Mouse (Mus musculus): ENCODE measurements around the gene Set.

Set gene

GRCm38 (mm10) chr2:30087310-30087709 lies 30.1 kb downstream of the Set start:
- DNase-seq (ENCODE audit: low read depth, low spot score): no peak

GRCm38 (mm10) chr2:30091521-30091920 lies 34.3 kb downstream of the Set start:
- DNase-seq (ENCODE audit: low read depth, low spot score): no peak

- peak; percentile 35 for DNase-seq (ENCODE audit: low read depth, low spot score)
Measured at GRCm38 (mm10) chr2:30092280-30092918, 35.2 kb downstream of the Set start.

- DNase-seq (ENCODE audit: low read depth, low spot score): peak; percentile 88
Measured at GRCm38 (mm10) chr2:30093471-30094207, 36.5 kb downstream of the Set start, which contains the start of gene Zdhhc12. TSS of gene Zdhhc12 (minus strand) at chr2:30093648.

- no peak for DNase-seq (ENCODE audit: low read depth, low spot score)
Measured at GRCm38 (mm10) chr2:30094208-30094588, 37.0 kb downstream of the Set start.

- DNase-seq (ENCODE audit: low read depth, low spot score): no peak
Measured at GRCm38 (mm10) chr2:30095882-30096527, 38.8 kb downstream of the Set start.

- no peak for DNase-seq (ENCODE audit: low read depth, low spot score)
Measured at GRCm38 (mm10) chr2:30100214-30100613, 43.0 kb downstream of the Set start.

- DNase-seq (ENCODE audit: low read depth, low spot score): no peak
Measured at GRCm38 (mm10) chr2:30106364-30106763, 49.2 kb downstream of the Set start.

- DNase-seq (ENCODE audit: low read depth, low spot score): no peak
Measured at GRCm38 (mm10) chr2:30107646-30108045, 50.5 kb downstream of the Set start.

- no peak for DNase-seq (ENCODE audit: low read depth, low spot score)
Measured at GRCm38 (mm10) chr2:30108260-30108659, 51.1 kb downstream of the Set start.

- DNase-seq (ENCODE audit: low read depth, low spot score): no peak
Measured at GRCm38 (mm10) chr2:30111500-30111899, 54.3 kb downstream of the Set start.

- DNase-seq (ENCODE audit: low read depth, low spot score): no peak
Measured at GRCm38 (mm10) chr2:30112564-30112963, 55.4 kb downstream of the Set start.

- DNase-seq (ENCODE audit: low read depth, low spot score): no peak
Measured at GRCm38 (mm10) chr2:30119641-30120051, 62.5 kb downstream of the Set start.

- no peak for DNase-seq (ENCODE audit: low read depth, low spot score)
Measured at GRCm38 (mm10) chr2:30120269-30120668, 63.1 kb downstream of the Set start.

Data from retina, postnatal 7 days (tissue).